Mouse (Mus musculus): ENCODE measurements around the gene Nudt19.
A peak's percentile ranks its signal among the peaks of the same experiment; 100 is the strongest.
"Not testable (repeated sequence)": the region's sequence is repeated elsewhere in the genome, so short reads cannot be mapped to it uniquely, and the experiment has no call there.

The Nudt19 gene

GRCm38 (mm10) chr7:35564872-35565271, 8.8 kb upstream of the Nudt19 start:
- not testable (repeated sequence) for DNase-seq

GRCm38 (mm10) chr7:35564067-35564865, 8.2 kb upstream of the Nudt19 start:
- no peak for DNase-seq

- no peak for DNase-seq
These were observed 7.0 kb upstream of the Nudt19 start for GRCm38 (mm10) chr7:35563071-35563470.

- DNase-seq = no peak
These were observed 3.7 kb upstream of the Nudt19 start for GRCm38 (mm10) chr7:35559838-35560237.

GRCm38 (mm10) chr7:35558681-35559080, 2.6 kb upstream of the Nudt19 start:
- no peak for DNase-seq

GRCm38 (mm10) chr7:35557577-35557976, 1.5 kb upstream of the Nudt19 start:
- no peak for DNase-seq

- DNase-seq = no peak
These were observed 801 bp upstream of the Nudt19 start for GRCm38 (mm10) chr7:35556905-35557304.

- peak; percentile 93 to 94 for DNase-seq
These were observed 590 bp downstream of the Nudt19 start for GRCm38 (mm10) chr7:35555224-35556204.

- peak; percentile 62 to 71 for DNase-seq
These were observed 1.4 kb downstream of the Nudt19 start for GRCm38 (mm10) chr7:35554605-35555175.

GRCm38 (mm10) chr7:35553751-35554604, 2.1 kb downstream of the Nudt19 start:
- peak; percentile 49 to 60 for DNase-seq

GRCm38 (mm10) chr7:35545881-35546280, 10.2 kb downstream of the Nudt19 start:
- DNase-seq = peak; percentile 75 to 84

- no peak for DNase-seq
These were observed 18.5 kb downstream of the Nudt19 start, which contains the start of gene Tdrd12 for GRCm38 (mm10) chr7:35537562-35537961. Tdrd12 (minus strand) TSS chr7:35537745.

- DNase-seq = no peak
These were observed 20.2 kb downstream of the Nudt19 start for GRCm38 (mm10) chr7:35535750-35536512.

GRCm38 (mm10) chr7:35530544-35530943, 25.6 kb downstream of the Nudt19 start:
- not testable (repeated sequence) for DNase-seq

GRCm38 (mm10) chr7:35530026-35530425, 26.1 kb downstream of the Nudt19 start:
- DNase-seq = no peak

GRCm38 (mm10) chr7:35526795-35527194, 29.3 kb downstream of the Nudt19 start:
- DNase-seq = no peak

- DNase-seq = peak; percentile 42 to 43
These were observed 54.1 kb downstream of the Nudt19 start for GRCm38 (mm10) chr7:35501995-35502394.

GRCm38 (mm10) chr7:35497516-35497915, 58.6 kb downstream of the Nudt19 start:
- DNase-seq = no peak

Data from cerebellum, postnatal 10 days (tissue).